Mouse (Mus musculus): ENCODE measurements at regions not wholly inside any gene's neighbourhood (a gene's known extent, or its start where the extent isn't known, plus 50 kb on each side); places are given as distances from the start of the nearest gene placed in this dataset.

DNA sequence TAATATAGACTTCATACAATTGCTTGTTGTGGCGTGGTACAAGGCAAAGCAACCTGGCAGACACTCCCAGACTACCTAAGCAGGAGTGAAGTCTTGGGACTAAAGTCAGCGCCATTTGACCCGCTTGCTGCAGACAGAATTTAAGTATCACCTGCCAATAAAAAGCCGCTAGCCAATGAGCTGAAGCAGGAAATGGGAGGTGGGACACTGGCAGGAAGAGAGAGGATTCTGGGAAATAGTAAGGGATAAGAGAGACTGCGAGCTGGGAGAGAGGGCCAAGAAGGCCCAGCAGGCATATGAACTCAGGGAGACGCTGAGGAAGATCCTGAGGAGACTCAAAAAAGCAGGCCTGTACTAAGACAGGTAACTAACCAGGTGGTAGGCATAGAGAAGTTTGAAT lies 102.0 kb upstream of the Slc22a12 start:
- in situ Hi-C loops (cut with MboI; ENCODE audit: low pct_ligation_motif_present, low pct_unique_long_range_greater_than_20kb, low sequenced_read_pairs), result no loop called here
- TF ChIP-seq MEF2A (IDR thresholded peaks at IDR 0.05; ENCODE audit: borderline replicate concordance, low read depth, low read length) (no peak), SIN3A (IDR thresholded peaks at IDR 0.05; ENCODE audit: low read length) (no peak), E2F4 (IDR thresholded peaks at IDR 0.05; ENCODE audit: insufficient replicate concordance, low read depth, low read length) (no peak), NRF1 (IDR thresholded peaks at IDR 0.05; ENCODE audit: low read depth, low read length) (no peak)
- no peak overlapping the region for H3K4me2 ChIP-seq (ENCODE audit: insufficient read depth, low read depth, poor library complexity, severe bottlenecking)
- H3K9ac ChIP-seq (ENCODE audit: insufficient read depth, low read depth), result no peak overlapping the region
- dilution Hi-C loops (cut with MboI; ENCODE audit: extremely low pct_ligation_motif_present, extremely low pct_unique_long_range_greater_than_20kb, low sequenced_read_pairs), result no loop called here
- H3K27me3 ChIP-seq (replicated peaks), result no peaks in the 10 kb centered on the region
- H3K36me3 ChIP-seq (replicated peaks in 1 of 2; ENCODE audit: control insufficient read depth in 1 of 2, insufficient read depth in 1 of 2, low read length in 1 of 2), result no peaks in the 10 kb centered on the region
- no peaks in the 10 kb centered on the region for H3K79me2 ChIP-seq (replicated peaks; ENCODE audit: control insufficient read depth, extremely low read depth, insufficient read depth, poor library complexity, severe bottlenecking)
- DNase-seq (ENCODE audit: extremely low read depth), result no peak
- no peaks in the 10 kb centered on the region for H3K4me1 ChIP-seq (ENCODE audit: control insufficient read depth in 1 of 2, insufficient read depth in 2 of 2)
- H3K4me3 ChIP-seq (replicated peaks in 1 of 3; ENCODE audit: low read depth in 2 of 3, low read length in 2 of 3, poor library complexity in 1 of 3), result no peak overlapping the region
- H3K9me3 ChIP-seq (replicated peaks; ENCODE audit: low read length), result peaks cover 6% of the 10 kb centered on the region
- no peak overlapping the region for H3K27ac ChIP-seq (ENCODE audit: insufficient read depth, low read depth)

GRCm38 (mm10) chr19:6639681-6640080 lies 96.8 kb upstream of the Slc22a12 start:
- no peak overlapping the region for H3K9ac ChIP-seq (ENCODE audit: insufficient read depth, low read depth)
- H3K27me3 ChIP-seq (replicated peaks), result peaks cover 6% of the 10 kb centered on the region
- no peaks in the 10 kb centered on the region for H3K79me2 ChIP-seq (replicated peaks; ENCODE audit: control insufficient read depth, extremely low read depth, insufficient read depth, poor library complexity, severe bottlenecking)
- in situ Hi-C loops (cut with MboI; ENCODE audit: low pct_ligation_motif_present, low pct_unique_long_range_greater_than_20kb, low sequenced_read_pairs), result no loop called here
- no peak overlapping the region for H3K4me3 ChIP-seq (replicated peaks in 1 of 3; ENCODE audit: low read depth in 2 of 3, low read length in 2 of 3, poor library complexity in 1 of 3)
- no peak for DNase-seq (ENCODE audit: extremely low read depth)
- H3K27ac ChIP-seq (ENCODE audit: insufficient read depth, low read depth), result no peak overlapping the region
- TF ChIP-seq EP300 (IDR thresholded peaks at IDR 0.05; ENCODE audit: low read length), result no peak
- TF ChIP-seq MAFK (IDR thresholded peaks at IDR 0.05; ENCODE audit: insufficient replicate concordance, low read length), result no peak
- no peak for TF ChIP-seq BHLHE40 (IDR thresholded peaks at IDR 0.05; ENCODE audit: low read depth, low read length)
- TF ChIP-seq JUN (IDR thresholded peaks at IDR 0.05; ENCODE audit: insufficient read depth, low read depth, low read length), result no peak
- no peak for TF ChIP-seq CHD1 (IDR thresholded peaks at IDR 0.05; ENCODE audit: low read depth, low read length)
- no peak for TF ChIP-seq NELFE (IDR thresholded peaks at IDR 0.05; ENCODE audit: low read depth, low read length)
- TF ChIP-seq E2F4 (IDR thresholded peaks at IDR 0.05; ENCODE audit: insufficient replicate concordance, low read depth, low read length), result no peak
- peaks cover 6% of the 10 kb centered on the region for H3K9me3 ChIP-seq (replicated peaks; ENCODE audit: low read length)
- H3K36me3 ChIP-seq (replicated peaks in 1 of 2; ENCODE audit: control insufficient read depth in 1 of 2, insufficient read depth in 1 of 2, low read length in 1 of 2), result no peaks in the 10 kb centered on the region
- dilution Hi-C loops (cut with MboI; ENCODE audit: extremely low pct_ligation_motif_present, extremely low pct_unique_long_range_greater_than_20kb, low sequenced_read_pairs), result no loop called here
- no peak overlapping the region for H3K4me2 ChIP-seq (ENCODE audit: insufficient read depth, low read depth, poor library complexity, severe bottlenecking)
- H3K4me1 ChIP-seq (ENCODE audit: control insufficient read depth in 1 of 2, insufficient read depth in 2 of 2), result no peaks in the 10 kb centered on the region

GRCm38 (mm10) chr19:6633400-6633799 lies 90.6 kb upstream of the Slc22a12 start:
- H3K4me3 ChIP-seq (replicated peaks in 1 of 3; ENCODE audit: low read depth in 2 of 3, low read length in 2 of 3, poor library complexity in 1 of 3), result no peak overlapping the region
- TF ChIP-seq MYC (IDR thresholded peaks at IDR 0.05; ENCODE audit: low read depth, low read length) (no peak), ZNF384 (IDR thresholded peaks at IDR 0.05; ENCODE audit: low read depth, low read length) (no peak), POLR2A (IDR thresholded peaks at IDR 0.05; ENCODE audit: low read depth, low read length) (no peak), MAZ (IDR thresholded peaks at IDR 0.05; ENCODE audit: low read depth, low read length) (no peak), ZKSCAN1 (IDR thresholded peaks at IDR 0.05; ENCODE audit: borderline replicate concordance, low read depth, low read length) (no peak)

More at GRCm38 (mm10) chr19:6633400-6633799, 90.6 kb upstream of the Slc22a12 start:
- no peak overlapping the region for H3K9ac ChIP-seq (ENCODE audit: insufficient read depth, low read depth)
- peaks cover 5% of the 10 kb centered on the region for H3K9me3 ChIP-seq (replicated peaks; ENCODE audit: low read length)
- no peak for DNase-seq (ENCODE audit: extremely low read depth)
- H3K27ac ChIP-seq (ENCODE audit: insufficient read depth, low read depth), result no peak overlapping the region
- peaks cover 11% of the 10 kb centered on the region for H3K27me3 ChIP-seq (replicated peaks)
- in situ Hi-C loops (cut with MboI; ENCODE audit: low pct_ligation_motif_present, low pct_unique_long_range_greater_than_20kb, low sequenced_read_pairs), result no loop called here
- H3K4me2 ChIP-seq (ENCODE audit: insufficient read depth, low read depth, poor library complexity, severe bottlenecking), result no peak overlapping the region
- peaks cover 3 to 4% of the 10 kb centered on the region in 2 experiments; a peak in 1 of 4 replicates for H3K4me1 ChIP-seq (ENCODE audit: control insufficient read depth in 1 of 2, insufficient read depth in 2 of 2)
- dilution Hi-C loops (cut with MboI; ENCODE audit: extremely low pct_ligation_motif_present, extremely low pct_unique_long_range_greater_than_20kb, low sequenced_read_pairs), result no loop called here
- H3K36me3 ChIP-seq (replicated peaks in 1 of 2; ENCODE audit: control insufficient read depth in 1 of 2, insufficient read depth in 1 of 2, low read length in 1 of 2), result no peaks in the 10 kb centered on the region
- no peaks in the 10 kb centered on the region for H3K79me2 ChIP-seq (replicated peaks; ENCODE audit: control insufficient read depth, extremely low read depth, insufficient read depth, poor library complexity, severe bottlenecking)

Measured in CH12.LX (cell line).